Mouse (Mus musculus): ENCODE results near the gene Hpgds.
A peak's percentile ranks its signal among the peaks of the same experiment; 100 is the strongest.

Gene Hpgds

GRCm38 (mm10) chr6:65144621-65145205, at the start of gene Hpgds:
TSS of gene Hpgds (minus strand) at chr6:65144908.
- no peak for DNase-seq (ENCODE audit: low spot score)

- DNase-seq (ENCODE audit: low spot score), result no peak
Measured at GRCm38 (mm10) chr6:65164977-65165376, 20.3 kb upstream of the Hpgds start.

GRCm38 (mm10) chr6:65164137-65164536, 19.4 kb upstream of the Hpgds start:
- no peak for DNase-seq (ENCODE audit: low spot score)

GRCm38 (mm10) chr6:65159381-65159942, 14.8 kb upstream of the Hpgds start:
- DNase-seq (ENCODE audit: low spot score), result no peak

GRCm38 (mm10) chr6:65157042-65157441, 12.3 kb upstream of the Hpgds start:
- no peak for DNase-seq (ENCODE audit: low spot score)

GRCm38 (mm10) chr6:65153570-65153969, 8.9 kb upstream of the Hpgds start:
- DNase-seq (ENCODE audit: low spot score), result no peak

GRCm38 (mm10) chr6:65150703-65151102, 6.0 kb upstream of the Hpgds start:
- DNase-seq (ENCODE audit: low spot score), result no peak

- DNase-seq (ENCODE audit: low spot score), result no peak
Measured at GRCm38 (mm10) chr6:65146363-65146762, 1.7 kb upstream of the Hpgds start.

- no peak for DNase-seq (ENCODE audit: low spot score)
Measured at GRCm38 (mm10) chr6:65142316-65142715, 2.4 kb downstream of the Hpgds start.

GRCm38 (mm10) chr6:65140750-65141243, 3.9 kb downstream of the Hpgds start:
- DNase-seq (ENCODE audit: low spot score), result no peak

GRCm38 (mm10) chr6:65140082-65140749, 4.5 kb downstream of the Hpgds start:
- no peak for DNase-seq (ENCODE audit: low spot score)

- DNase-seq (ENCODE audit: low spot score), result no peak
Measured at GRCm38 (mm10) chr6:65138243-65138642, 6.5 kb downstream of the Hpgds start.

- no peak for DNase-seq (ENCODE audit: low spot score)
Measured at GRCm38 (mm10) chr6:65137802-65138201, 6.9 kb downstream of the Hpgds start.

- DNase-seq (ENCODE audit: low spot score), result no peak
Measured at GRCm38 (mm10) chr6:65132376-65132775, 12.3 kb downstream of the Hpgds start.

GRCm38 (mm10) chr6:65126074-65126726, 18.5 kb downstream of the Hpgds start:
- DNase-seq (ENCODE audit: low spot score), result peak; percentile 35

GRCm38 (mm10) chr6:65117540-65117939, 27.2 kb downstream of the Hpgds start:
- no peak for DNase-seq (ENCODE audit: low spot score)

- DNase-seq (ENCODE audit: low spot score), result no peak
Measured at GRCm38 (mm10) chr6:65114902-65115301, 29.8 kb downstream of the Hpgds start.

GRCm38 (mm10) chr6:65079139-65079538, 65.6 kb downstream of the Hpgds start:
- DNase-seq (ENCODE audit: low spot score), result peak; percentile 15

- no peak for DNase-seq (ENCODE audit: low spot score)
Measured at GRCm38 (mm10) chr6:65075201-65075600, 69.5 kb downstream of the Hpgds start.

Data from MN1 (cell line).